Mouse (Mus musculus): ENCODE measurements around the gene Dgkz. TPM values are rescaled to one million over a fixed set of nuclear protein-coding genes. Genes with fewer than 3 reads are reported as not detected.
A peak's percentile ranks its signal among the peaks of the same experiment; 100 is the strongest.

Dgkz gene
- total and polyA plus RNA-seq, 2 experiments from 2014 or later = 36.6 to 144 TPM

DNA sequence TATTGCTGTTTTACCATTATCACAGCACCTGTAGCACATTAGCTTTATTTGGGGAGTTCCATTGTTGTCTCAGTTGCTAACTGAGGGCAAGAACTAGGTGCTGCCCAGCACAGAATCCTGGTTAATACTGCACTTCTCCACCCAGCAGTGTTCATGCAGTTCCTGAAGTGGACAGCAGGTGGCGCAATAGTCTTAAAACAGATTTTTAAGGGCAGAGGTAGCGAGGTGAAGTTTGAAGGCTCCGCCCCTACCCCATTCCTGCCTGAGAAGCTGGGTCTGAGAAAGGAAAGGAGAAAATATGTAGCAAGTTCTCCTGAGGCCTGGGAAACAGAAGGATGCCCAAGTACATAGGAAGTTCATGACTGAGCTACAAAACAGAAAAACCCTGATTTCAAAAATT lies 11.9 kb upstream of the Dgkz start:
- 0% methylated on average over 3 of the region's 3 CpGs for WGBS
- DNase-seq (ENCODE audit: low spot score) = peak; percentile 85
- TF ChIP-seq CTCF (IDR thresholded peaks at IDR 0.05) = peak; percentile 95
- Histone ChIP-seq H3K9me3 (ENCODE audit: low read length) (no peaks in the 10 kb centered on the region), H3K4me2 (ENCODE audit: low read depth, low read length, poor library complexity, severe bottlenecking) (no peak overlapping the region), H3K9ac (replicated peaks; ENCODE audit: low read length, poor library complexity, severe bottlenecking) (no peak overlapping the region), H3K4me1 (ENCODE audit: insufficient read depth, low read length) (no peaks in the 10 kb centered on the region), H3K4me3 (ENCODE audit: low read depth, low read length) (no peak overlapping the region), H3K36me3 (ENCODE audit: insufficient read depth, low read length) (no peaks in the 10 kb centered on the region), H3K27me3 (ENCODE audit: insufficient read depth, low read length) (0 out of 2 replicates have a peak, but pooled peaks cover 5% of the 10 kb centered on the region), H3K27ac (ENCODE audit: low read depth, low read length) (no peak overlapping the region)
- ATAC-seq (ENCODE audit: low FRiP score) = no peak

GRCm38 (mm10) chr2:91986071-91986470 lies 10.4 kb upstream of the Dgkz start:
- peak; percentile 75 for DNase-seq (ENCODE audit: low spot score)
- Histone ChIP-seq H3K36me3 (ENCODE audit: insufficient read depth, low read length) (no peaks in the 10 kb centered on the region), H3K9ac (replicated peaks; ENCODE audit: low read length, poor library complexity, severe bottlenecking) (no peak overlapping the region), H3K4me1 (ENCODE audit: insufficient read depth, low read length) (no peaks in the 10 kb centered on the region), H3K27me3 (ENCODE audit: insufficient read depth, low read length) (0 out of 2 replicates have a peak, but pooled peaks cover 5% of the 10 kb centered on the region), H3K4me3 (ENCODE audit: low read depth, low read length) (no peak overlapping the region), H3K9me3 (ENCODE audit: low read length) (no peaks in the 10 kb centered on the region), H3K4me2 (ENCODE audit: low read depth, low read length, poor library complexity, severe bottlenecking) (no peak overlapping the region), H3K27ac (ENCODE audit: low read depth, low read length) (no peak overlapping the region)
- peak; percentile 51 for TF ChIP-seq CTCF (IDR thresholded peaks at IDR 0.05)
- no peak for ATAC-seq (ENCODE audit: low FRiP score)
- whole genome bisulfite sequencing = 13% methylated on average over 5 of the region's 5 CpGs

DNA sequence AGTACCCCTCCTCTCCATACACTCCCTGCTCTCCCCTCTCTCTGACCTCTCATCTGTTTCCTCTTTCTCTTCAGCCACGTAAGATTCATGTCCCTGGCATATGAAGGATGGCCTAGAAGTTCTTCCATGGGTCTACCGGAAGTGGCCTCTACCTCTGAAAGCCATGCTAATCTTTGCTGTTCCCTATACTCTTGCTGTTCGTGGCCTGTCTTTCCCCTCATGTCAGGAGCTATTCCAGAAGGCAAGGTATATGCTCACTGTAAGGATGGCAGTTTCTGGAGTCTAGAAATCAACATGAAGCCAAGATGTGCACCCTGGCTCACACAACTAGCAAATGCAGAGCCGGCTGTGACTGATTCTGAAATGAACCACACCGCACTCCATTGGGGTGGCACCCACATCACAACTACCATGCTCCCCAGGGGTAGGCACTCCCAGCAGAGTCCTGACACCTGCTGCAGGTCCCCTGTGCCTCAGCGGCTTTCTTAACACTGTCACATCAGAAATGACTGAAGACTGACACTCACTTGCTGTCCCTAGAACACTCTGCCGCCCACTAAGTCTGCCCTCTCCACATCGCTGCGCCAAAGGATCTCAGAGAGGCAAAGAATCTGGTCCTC lies 9.4 kb upstream of the Dgkz start:
- Histone ChIP-seq H3K4me2 (ENCODE audit: low read depth, low read length, poor library complexity, severe bottlenecking) (no peak overlapping the region), H3K9ac (replicated peaks; ENCODE audit: low read length, poor library complexity, severe bottlenecking) (no peak overlapping the region; the same call in 1 of the 2 replicates), H3K27me3 (ENCODE audit: insufficient read depth, low read length) (0 out of 2 replicates have a peak, but pooled peaks cover 5% of the 10 kb centered on the region), H3K4me3 (ENCODE audit: low read depth, low read length) (no peak overlapping the region), H3K36me3 (ENCODE audit: insufficient read depth, low read length) (no peaks in the 10 kb centered on the region), H3K9me3 (ENCODE audit: low read length) (no peaks in the 10 kb centered on the region), H3K4me1 (ENCODE audit: insufficient read depth, low read length) (no peaks in the 10 kb centered on the region), H3K27ac (ENCODE audit: low read depth, low read length) (no peak overlapping the region)
- WGBS = 48% methylated on average over 9 of the region's 9 CpGs
- no peak for ATAC-seq (ENCODE audit: low FRiP score)
- no peak for TF ChIP-seq CTCF (IDR thresholded peaks at IDR 0.05)
- no peak for DNase-seq (ENCODE audit: low spot score)

- ATAC-seq (ENCODE audit: low FRiP score) = peak; percentile 29; the same call in 1 of the 2 replicates
Measured at GRCm38 (mm10) chr2:91984439-91984838, 8.8 kb upstream of the Dgkz start.

DNA sequence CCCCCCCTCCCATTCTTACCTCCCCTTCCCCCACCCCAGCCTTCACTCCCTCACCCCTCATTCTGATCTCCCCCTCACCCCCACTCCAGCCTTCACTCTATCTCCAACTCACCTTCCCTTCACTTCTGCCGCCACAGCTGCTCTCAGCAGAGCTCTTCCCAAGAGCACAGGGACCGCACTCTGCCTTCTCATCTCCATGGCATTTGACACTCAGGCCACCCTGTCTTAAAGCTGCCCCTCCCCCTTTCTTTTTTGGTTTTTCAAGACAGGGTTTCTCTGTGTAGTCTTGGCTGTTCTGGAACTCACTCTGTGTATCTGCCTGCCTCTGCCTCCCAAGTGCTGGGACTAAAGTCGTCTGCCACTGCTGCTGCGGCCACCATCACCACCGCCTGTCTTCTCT lies 5.2 kb upstream of the Dgkz start:
- ATAC-seq (ENCODE audit: low FRiP score) = no peak
- no peak for TF ChIP-seq CTCF (IDR thresholded peaks at IDR 0.05)
- Histone ChIP-seq H3K36me3 (ENCODE audit: insufficient read depth, low read length) (no peaks in the 10 kb centered on the region), H3K9ac (replicated peaks; ENCODE audit: low read length, poor library complexity, severe bottlenecking) (no peak overlapping the region), H3K27ac (ENCODE audit: low read depth, low read length) (no peak overlapping the region), H3K9me3 (ENCODE audit: low read length) (no peaks in the 10 kb centered on the region), H3K4me3 (ENCODE audit: low read depth, low read length) (no peak overlapping the region), H3K4me2 (ENCODE audit: low read depth, low read length, poor library complexity, severe bottlenecking) (no peak overlapping the region), H3K4me1 (ENCODE audit: insufficient read depth, low read length) (no peaks in the 10 kb centered on the region; the same call in 1 of the 2 replicates), H3K27me3 (ENCODE audit: insufficient read depth, low read length) (0 out of 2 replicates have a peak, but pooled peaks cover 9% of the 10 kb centered on the region)
- 52% methylated on average over 5 of the region's 5 CpGs for WGBS
- no peak for DNase-seq (ENCODE audit: low spot score)

More at GRCm38 (mm10) chr2:91984439-91984838, 8.8 kb upstream of the Dgkz start:
- Histone ChIP-seq H3K27me3 (ENCODE audit: insufficient read depth, low read length) (0 out of 2 replicates have a peak, but pooled peaks cover 5% of the 10 kb centered on the region), H3K4me2 (ENCODE audit: low read depth, low read length, poor library complexity, severe bottlenecking) (peak overlapping the region; percentile 32), H3K4me3 (ENCODE audit: low read depth, low read length) (0 out of 2 replicates have a peak overlapping the region, but pooled peaks have one; percentile 2), H3K4me1 (ENCODE audit: insufficient read depth, low read length) (no peaks in the 10 kb centered on the region), H3K9me3 (ENCODE audit: low read length) (no peaks in the 10 kb centered on the region), H3K36me3 (ENCODE audit: insufficient read depth, low read length) (no peaks in the 10 kb centered on the region), H3K9ac (replicated peaks; ENCODE audit: low read length, poor library complexity, severe bottlenecking) (peak overlapping the region; percentile 8; the same call in 1 of the 2 replicates), H3K27ac (ENCODE audit: low read depth, low read length) (no peak overlapping the region)
- no peak for TF ChIP-seq CTCF (IDR thresholded peaks at IDR 0.05)
- DNase-seq (ENCODE audit: low spot score) = peak; percentile 45
- 5% methylated on average over 8 of the region's 13 CpGs for WGBS

DNA sequence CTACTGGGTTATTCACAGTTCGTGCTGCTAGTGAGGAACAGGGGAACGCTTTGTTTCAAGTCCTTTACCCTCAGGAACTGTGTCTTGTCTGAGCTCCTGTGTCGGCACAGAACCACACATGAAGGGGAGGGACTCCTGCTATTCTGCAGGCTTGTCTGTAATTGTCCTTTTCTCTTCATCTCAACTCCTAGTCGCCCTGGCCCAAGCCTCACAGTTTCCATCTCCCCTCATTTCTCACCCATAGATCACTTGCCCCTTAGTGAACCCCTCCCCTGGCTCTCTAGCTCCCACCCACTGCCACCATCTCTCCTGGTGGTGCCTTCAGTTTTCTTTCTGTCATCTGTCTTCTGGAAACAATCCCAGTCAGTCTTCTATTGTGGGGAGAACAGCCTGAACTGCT lies 4.6 kb upstream of the Dgkz start:
- H3K9me3 ChIP-seq (ENCODE audit: low read length) = no peaks in the 10 kb centered on the region
- H3K4me3 ChIP-seq (ENCODE audit: low read depth, low read length) = no peak overlapping the region
- DNase-seq (ENCODE audit: low spot score) = no peak
- TF ChIP-seq CTCF (IDR thresholded peaks at IDR 0.05) = no peak
- WGBS = 17% methylated on average over 4 of the region's 4 CpGs
- ATAC-seq (ENCODE audit: low FRiP score) = no peak
- no peak overlapping the region for H3K27ac ChIP-seq (ENCODE audit: low read depth, low read length)
- H3K36me3 ChIP-seq (ENCODE audit: insufficient read depth, low read length) = no peaks in the 10 kb centered on the region
- H3K4me1 ChIP-seq (ENCODE audit: insufficient read depth, low read length) = no peaks in the 10 kb centered on the region; the same call in 1 of the 2 replicates
- no peak overlapping the region for H3K4me2 ChIP-seq (ENCODE audit: low read depth, low read length, poor library complexity, severe bottlenecking)
- no peak overlapping the region for H3K9ac ChIP-seq (replicated peaks; ENCODE audit: low read length, poor library complexity, severe bottlenecking)
- H3K27me3 ChIP-seq (ENCODE audit: insufficient read depth, low read length) = peaks cover 9% of the 10 kb centered on the region; the same call in 1 of the 2 replicates

Data from midbrain, postnatal 0 days (tissue).